Mouse (Mus musculus) kidney, postnatal 0 days (tissue): ENCODE data around the gene Fam49a. TPM values are rescaled to one million over a fixed set of nuclear protein-coding genes. Genes with fewer than 3 reads are reported as not detected.

ENCODE experiments used
- ATAC-seq: fragments of 200-750 bp; cut with Nextera tagmentation; replicated peaks from 2 replicates; pipeline ENCODE4 v1.8.0; 2017; ENCODE audit warnings: low read depth, moderate number of reproducible peaks, moderate TSS enrichment, moderate library complexity; ENCODE audit not compliant: low FRiP score
- DNase-seq: peaks from one replicate; pipeline ENCODE4 v3.0.0-alpha.2; 2016; ENCODE audit warnings: low spot score
- H3K27ac ChIP-seq: fragments of 300-500 bp; sonication (generic); 2 replicates; pipeline ENCODE4 v1.5.1; 2014; ENCODE audit warnings: mild to moderate bottlenecking
- H3K27me3 ChIP-seq: fragments of 300-500 bp; sonication (generic); 2 replicates; pipeline ENCODE4 v1.6.1; 2014; ENCODE audit warnings: low read length, mixed read lengths; ENCODE audit not compliant: insufficient read depth
- H3K36me3 ChIP-seq: fragments of 300-500 bp; sonication (generic); 2 replicates; pipeline ENCODE4 v1.6.1; 2014; ENCODE audit warnings: low read length, mixed read lengths; ENCODE audit not compliant: insufficient read depth
- H3K4me1 ChIP-seq: fragments of 300-500 bp; sonication (generic); replicated peaks from 2 replicates; pipeline ENCODE4 v1.6.1; 2014; ENCODE audit warnings: antibody characterized with exemption, low read length, mixed read lengths; ENCODE audit not compliant: insufficient read depth
- H3K4me2 ChIP-seq: fragments of 300-500 bp; sonication (generic); 2 replicates; pipeline ENCODE4 v1.6.1; 2014; ENCODE audit warnings: mild to moderate bottlenecking, low read length, moderate library complexity, mixed read lengths
- H3K4me3 ChIP-seq: fragments of 300-500 bp; sonication (generic); replicated peaks from 2 replicates; pipeline ENCODE4 v1.5.1; 2014; ENCODE audit warnings: low read depth, low read length
- H3K9ac ChIP-seq: fragments of 300-500 bp; sonication (generic); 2 replicates; pipeline ENCODE4 v1.6.1; 2014; ENCODE audit warnings: low read depth, low read length
- H3K9me3 ChIP-seq: fragments of 300-500 bp; sonication (generic); replicated peaks from 2 replicates; pipeline ENCODE4 v1.6.1; 2016; ENCODE audit warnings: low read length, inconsistent platforms, mixed read lengths
- CTCF ChIP-seq: IDR thresholded peaks from 2 replicates; pipeline ENCODE4 v1.5.1; 2016; ENCODE audit warnings: antibody characterized with exemption, low read depth, mild to moderate bottlenecking, moderate library complexity
- WGBS: fragments of 180-500 bp; shearing (Covaris S2); extraction: QIAGEN DNeasy Blood & Tissue Kit; methylation state at CpG from one replicate; pipeline ENCODE4 v1.1.7; 2014; 5-methylcytosine and 5-hydroxymethylcytosine counted together
- polyA plus RNA-seq: library from polyadenylated mRNA; unstranded; fragments of >200 nt; fragmentation: Nextera tagmentation; extraction: Ambion mirVana; gene quantifications from 2 replicates; pipeline ENCODE4 v1.2.1, GENCODE M21; 2015

The Fam49a gene
- polyA plus RNA-seq, 1 experiment from 2014 or later: 5.6 TPM

GRCm38 (mm10) chr12:12266552-12266951, 4.6 kb downstream of the Fam49a start:
- WGBS: 32% methylated on average over 1 of the region's 1 CpGs
- H3K4me3 ChIP-seq: no peak overlapping the region
- H3K4me1 ChIP-seq: peaks cover 5% of the 10 kb centered on the region; the same call in 1 of the 2 replicates
- no peak for TF ChIP-seq CTCF
- H3K27me3 ChIP-seq: no peaks in the 10 kb centered on the region
- no peak for ATAC-seq
- H3K36me3 ChIP-seq: no peaks in the 10 kb centered on the region
- H3K9ac ChIP-seq: no peak overlapping the region
- no peak overlapping the region for H3K4me2 ChIP-seq
- H3K27ac ChIP-seq: no peak overlapping the region
- no peaks in the 10 kb centered on the region for H3K9me3 ChIP-seq
- DNase-seq: no peak

- DNase-seq (no peak), ATAC-seq (no peak)
- H3K27me3 ChIP-seq: no peaks in the 10 kb centered on the region
- no peak overlapping the region for H3K27ac ChIP-seq
- no peak overlapping the region for H3K4me3 ChIP-seq
- no peak overlapping the region for H3K4me2 ChIP-seq
- WGBS: 83% methylated on average over 3 of the region's 3 CpGs
- no peaks in the 10 kb centered on the region for H3K36me3 ChIP-seq
- H3K9me3 ChIP-seq: no peaks in the 10 kb centered on the region
- no peak for TF ChIP-seq CTCF
- H3K9ac ChIP-seq: no peak overlapping the region
- H3K4me1 ChIP-seq: no peaks in the 10 kb centered on the region
These were observed 8.6 kb downstream of the Fam49a start for GRCm38 (mm10) chr12:12270495-12270894.

- Histone ChIP-seq H3K36me3 (no peaks in the 10 kb centered on the region), H3K4me1 (no peaks in the 10 kb centered on the region), H3K9me3 (no peaks in the 10 kb centered on the region), H3K4me3 (no peak overlapping the region), H3K4me2 (no peak overlapping the region), H3K27me3 (no peaks in the 10 kb centered on the region), H3K9ac (no peak overlapping the region), H3K27ac (no peak overlapping the region)
- DNase-seq: no peak
- WGBS: 27% methylated on average over 6 of the region's 6 CpGs
- no peak for ATAC-seq
- no peak for TF ChIP-seq CTCF
These were observed 12.2 kb downstream of the Fam49a start for GRCm38 (mm10) chr12:12274115-12274514.

- WGBS: 79% methylated on average over 4 of the region's 4 CpGs
- Histone ChIP-seq H3K4me1 (no peaks in the 10 kb centered on the region), H3K4me3 (no peak overlapping the region), H3K9ac (no peak overlapping the region), H3K9me3 (no peaks in the 10 kb centered on the region), H3K4me2 (no peak overlapping the region), H3K36me3 (no peaks in the 10 kb centered on the region), H3K27me3 (no peaks in the 10 kb centered on the region), H3K27ac (no peak overlapping the region)
- TF ChIP-seq CTCF: no peak
- no peak for ATAC-seq
- DNase-seq: no peak
These were observed 13.3 kb downstream of the Fam49a start for GRCm38 (mm10) chr12:12275124-12275779.

GRCm38 (mm10) chr12:12277741-12278463, 16.0 kb downstream of the Fam49a start:
- no peak overlapping the region for H3K27ac ChIP-seq
- no peaks in the 10 kb centered on the region for H3K9me3 ChIP-seq
- H3K36me3 ChIP-seq: no peaks in the 10 kb centered on the region
- no peak overlapping the region for H3K4me3 ChIP-seq
- DNase-seq (no peak), ATAC-seq (no peak)
- H3K4me2 ChIP-seq: no peak overlapping the region
- H3K4me1 ChIP-seq: no peaks in the 10 kb centered on the region
- no peak for TF ChIP-seq CTCF
- H3K27me3 ChIP-seq: no peaks in the 10 kb centered on the region
- H3K9ac ChIP-seq: no peak overlapping the region
- 77% methylated on average over 4 of the region's 4 CpGs for WGBS

GRCm38 (mm10) chr12:12278464-12278872, 16.5 kb downstream of the Fam49a start:
- no peak overlapping the region for H3K4me2 ChIP-seq
- H3K27ac ChIP-seq: no peak overlapping the region
- no peaks in the 10 kb centered on the region for H3K9me3 ChIP-seq
- WGBS: 57% methylated on average over 7 of the region's 7 CpGs
- H3K4me3 ChIP-seq: no peak overlapping the region
- H3K9ac ChIP-seq: no peak overlapping the region
- H3K4me1 ChIP-seq: no peaks in the 10 kb centered on the region
- no peak for TF ChIP-seq CTCF
- no peak for DNase-seq
- H3K36me3 ChIP-seq: no peaks in the 10 kb centered on the region
- no peaks in the 10 kb centered on the region for H3K27me3 ChIP-seq
- ATAC-seq: no peak
